Mouse (Mus musculus): ENCODE data around the gene Bsn.
A peak's percentile ranks its signal among the peaks of the same experiment; 100 is the strongest.

Gene Bsn

DNA sequence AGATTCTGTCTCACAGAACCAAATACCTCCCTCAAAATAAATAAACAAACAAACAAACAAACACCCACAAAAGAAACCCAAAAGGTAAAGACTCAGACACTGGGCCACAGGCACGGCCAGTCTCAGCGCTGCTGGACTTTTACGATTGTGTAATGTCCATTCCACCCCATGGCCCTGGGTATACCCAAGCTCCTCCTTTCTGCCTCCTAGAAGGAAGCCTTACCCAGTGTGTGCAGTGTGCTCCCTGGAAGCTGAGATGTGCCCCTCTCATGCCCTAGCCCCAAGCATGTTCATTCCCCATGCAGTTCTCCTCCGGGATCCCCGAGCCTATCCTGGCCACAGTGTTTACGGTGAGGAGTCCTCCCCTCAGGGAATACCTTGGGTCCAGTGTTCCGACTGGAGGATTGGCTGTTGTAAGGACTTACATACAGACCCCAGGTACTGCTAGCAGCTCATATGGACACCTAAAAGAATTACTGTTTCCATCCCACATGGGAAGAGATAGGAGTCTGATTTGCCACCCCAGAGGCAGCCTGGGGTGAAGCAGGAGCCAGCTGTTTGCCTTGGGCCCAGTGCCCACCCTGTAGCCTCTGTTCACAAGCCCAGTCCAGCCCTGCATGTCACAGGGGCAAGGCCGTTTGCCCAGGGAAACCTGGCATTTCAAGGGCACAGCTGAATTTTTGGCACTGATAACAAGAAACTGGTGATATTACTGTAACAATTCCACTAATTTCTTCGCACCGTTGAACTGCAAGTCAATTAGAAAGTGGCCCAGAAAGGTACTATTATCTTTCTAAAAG lies 68.8 kb downstream of the Bsn start:
- no peak for DNase-seq

DNA sequence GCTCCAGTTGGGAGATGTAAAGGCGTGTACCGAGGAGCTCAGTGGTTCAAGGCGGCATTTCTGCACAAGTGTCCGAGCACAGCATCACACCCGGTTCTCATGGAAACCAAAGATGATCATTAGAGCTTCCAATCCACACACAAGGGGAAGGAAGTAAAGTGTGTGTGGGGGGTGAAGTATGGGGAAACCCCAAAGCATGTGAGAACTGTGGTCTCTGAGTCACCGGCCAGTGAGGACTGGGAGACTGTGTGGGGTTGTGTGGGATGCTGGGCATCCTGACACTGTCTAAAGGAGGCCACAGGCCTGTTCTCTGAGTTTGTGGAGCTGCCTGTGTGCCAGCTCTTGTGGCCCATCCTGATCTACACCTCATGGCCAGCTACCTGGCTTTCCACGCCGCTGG lies 69.5 kb downstream of the Bsn start:
- no peak for DNase-seq

DNA sequence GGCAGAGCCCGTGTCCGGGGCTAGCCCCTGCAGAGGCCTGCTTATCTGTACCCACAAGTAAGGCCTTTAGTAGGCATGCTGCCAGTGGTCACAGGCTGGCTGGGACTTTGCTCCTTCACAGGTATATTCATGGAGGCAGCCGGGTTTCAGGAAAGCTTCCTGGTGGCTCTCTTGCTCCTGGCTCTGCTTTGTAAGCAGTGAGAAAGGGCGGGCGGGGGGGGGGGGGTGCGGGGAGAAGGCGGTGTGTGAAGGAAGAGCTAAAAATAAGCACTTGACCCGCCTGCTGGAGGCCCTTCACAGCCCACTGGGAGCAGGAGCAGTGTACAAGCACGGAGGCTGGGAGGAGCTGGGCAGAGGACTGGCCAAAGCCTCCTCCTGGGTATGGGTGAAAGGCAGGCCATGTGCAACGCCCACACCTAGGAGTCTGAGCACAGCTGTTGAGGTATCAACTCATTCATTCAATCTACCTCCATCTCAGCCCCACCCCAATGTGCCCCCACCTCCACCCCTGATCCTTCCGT lies 70.2 kb downstream of the Bsn start:
- DNase-seq = peak; percentile 80 to 94

DNA sequence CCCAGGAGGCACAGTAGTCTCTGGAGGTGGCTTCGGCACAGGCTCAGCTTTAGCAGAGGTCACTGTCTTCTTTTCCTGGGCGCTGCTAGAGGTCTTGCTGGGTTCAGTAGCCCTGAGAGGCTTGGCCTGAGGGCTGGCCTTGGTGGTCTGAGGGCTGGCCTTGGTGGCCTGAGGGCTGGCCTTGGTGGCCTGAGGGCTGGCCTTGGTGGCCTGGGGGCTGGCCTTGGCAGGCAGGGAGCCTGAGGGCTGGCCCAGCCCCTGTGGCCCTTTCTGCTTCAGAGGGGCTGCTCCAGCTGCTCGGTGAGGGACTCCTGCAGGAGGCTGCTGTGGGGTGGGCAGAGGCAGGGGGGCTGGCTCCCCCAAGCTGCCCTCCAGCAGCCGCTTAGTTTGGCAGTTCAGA lies 73.0 kb downstream of the Bsn start:
- DNase-seq = no peak

DNA sequence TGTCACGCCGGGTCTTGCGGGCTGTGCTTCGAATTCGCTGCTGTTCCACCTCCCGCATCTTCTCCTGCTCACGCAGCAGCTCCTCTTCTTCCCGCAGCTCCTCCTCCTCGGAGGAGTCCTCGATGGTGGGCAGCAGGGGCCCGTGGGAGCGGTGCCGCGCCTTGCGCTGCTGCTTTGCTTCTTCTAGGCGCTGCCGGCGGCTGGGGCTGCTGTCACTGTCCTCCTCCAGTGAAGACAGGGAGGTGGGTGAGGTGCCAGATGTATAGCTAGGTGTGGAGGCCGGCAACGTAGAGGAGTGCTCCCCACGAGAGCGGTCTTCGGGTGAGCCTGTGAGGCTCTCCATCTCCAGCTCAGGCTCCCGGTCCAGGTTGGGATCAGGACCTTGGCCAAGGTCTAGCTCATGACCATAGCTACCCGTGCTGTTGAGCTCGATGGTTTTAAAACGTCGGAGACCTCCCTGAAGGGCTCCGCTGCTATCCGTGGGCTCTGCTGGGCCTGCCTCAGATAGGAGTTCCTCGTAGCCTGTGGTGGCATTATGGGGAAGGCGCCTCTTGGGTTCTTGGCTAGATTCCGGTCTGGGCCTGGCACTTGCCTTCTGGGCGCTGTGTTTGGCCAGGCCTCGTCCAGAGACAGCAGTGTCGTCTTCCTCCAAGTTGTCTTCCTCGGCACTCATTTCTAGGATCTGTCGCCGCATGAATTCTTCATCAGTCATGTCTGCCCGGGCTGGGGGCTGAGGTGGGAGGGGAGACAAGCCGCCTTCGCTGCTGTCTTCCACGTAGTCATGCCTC lies 74.7 kb downstream of the Bsn start:
- no peak for DNase-seq

DNA sequence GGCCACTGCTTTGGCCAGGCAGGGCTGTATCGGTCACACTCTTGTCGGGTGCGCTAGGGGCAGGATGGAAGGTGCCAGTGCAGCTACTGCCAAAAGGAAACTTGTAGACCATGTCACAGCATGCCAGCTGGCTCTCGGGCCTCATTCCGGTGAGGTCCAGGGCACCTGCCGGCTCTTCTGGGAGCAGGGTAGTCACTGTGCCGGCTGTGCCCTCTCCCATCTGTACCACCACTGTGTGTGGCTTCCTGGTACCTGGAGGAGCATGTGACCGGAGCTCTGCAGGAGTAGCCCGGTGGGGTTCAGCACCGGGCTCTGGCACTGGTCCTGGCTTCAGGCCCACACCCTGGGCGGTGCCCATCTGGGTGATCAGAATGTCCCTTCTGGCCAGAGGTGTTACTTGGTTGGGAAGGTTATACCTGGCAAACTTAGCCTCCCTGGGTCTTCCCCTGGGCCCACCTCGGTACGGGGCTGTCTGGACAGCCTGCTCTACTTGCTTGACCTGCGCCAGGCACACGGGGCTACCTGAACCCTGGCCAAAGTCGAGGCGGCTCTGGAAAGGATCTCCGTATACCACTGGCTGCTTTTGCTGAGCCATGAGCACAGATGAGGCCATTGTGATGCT lies 77.4 kb downstream of the Bsn start:
- no peak for DNase-seq

DNA sequence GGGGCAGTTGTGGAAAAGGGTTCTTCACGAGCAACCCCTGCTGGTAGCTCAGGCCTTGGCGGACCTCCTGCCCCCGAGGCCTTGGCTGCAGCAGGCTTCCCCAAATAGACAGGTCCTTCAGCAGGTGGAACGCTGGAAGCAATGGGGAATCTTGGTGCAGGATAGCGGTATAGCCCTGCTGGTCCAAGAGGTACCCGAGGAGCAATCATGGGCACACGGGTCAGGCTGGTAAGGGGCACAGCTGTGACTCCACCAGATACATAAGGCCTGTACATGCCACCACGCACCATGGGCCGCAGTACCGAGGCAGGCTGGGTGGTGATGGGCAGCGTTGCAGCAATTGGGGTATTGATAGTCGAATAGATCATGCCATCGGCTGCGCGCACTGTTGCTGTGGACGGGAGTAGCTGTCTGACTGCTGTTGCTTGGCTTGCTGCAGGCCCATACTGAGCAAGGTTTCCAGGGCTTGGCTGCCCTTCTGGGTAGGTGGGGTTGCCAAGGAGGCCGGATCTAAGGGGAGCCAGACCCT lies 78.5 kb downstream of the Bsn start:
- DNase-seq = no peak

DNA sequence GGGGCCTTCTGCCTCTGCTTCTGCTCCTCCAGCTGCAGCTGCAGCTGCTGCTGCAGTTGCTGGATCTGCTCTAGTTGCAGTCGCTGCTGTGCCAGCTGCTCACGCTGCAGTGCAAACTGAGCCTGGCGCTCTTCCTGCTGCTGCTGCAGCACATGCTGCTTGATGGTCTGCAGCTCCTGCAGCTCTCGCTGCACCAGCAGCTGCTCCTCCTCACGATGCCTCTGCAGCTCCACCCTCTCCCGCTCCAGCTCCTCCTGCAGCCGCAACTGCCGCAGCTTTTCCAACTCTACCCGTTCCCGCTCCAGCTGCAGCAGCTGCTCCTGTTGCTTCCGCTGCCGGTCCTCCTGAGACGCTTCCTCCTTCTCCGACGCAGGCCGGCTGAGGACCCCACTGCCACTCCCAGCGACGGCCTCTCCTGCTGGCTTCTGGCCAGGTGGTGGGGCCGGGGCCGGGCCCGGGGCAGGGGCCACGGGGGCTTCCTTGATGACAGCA lies 79.0 kb downstream of the Bsn start:
- no peak for DNase-seq

DNA sequence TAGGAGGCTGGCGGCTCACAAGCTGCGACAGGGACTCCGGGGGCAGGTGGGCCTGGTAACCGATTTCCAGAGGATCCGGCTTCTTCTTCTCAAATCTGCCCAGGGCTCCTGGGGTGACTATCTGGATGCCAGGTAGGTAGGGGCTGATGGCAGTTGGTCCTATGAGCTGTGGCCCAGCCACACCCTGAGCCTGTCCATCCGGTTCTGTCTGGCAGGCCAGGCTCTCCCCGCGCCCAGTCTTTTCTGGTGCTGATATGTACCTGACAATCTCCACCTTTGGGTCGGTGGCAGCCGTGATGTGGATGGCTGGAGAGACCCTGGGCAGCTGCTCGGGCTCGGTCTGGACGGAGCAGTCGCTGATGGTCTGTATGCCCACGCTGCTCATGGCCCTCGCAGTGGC lies 80.0 kb downstream of the Bsn start:
- no peak for DNase-seq

DNA sequence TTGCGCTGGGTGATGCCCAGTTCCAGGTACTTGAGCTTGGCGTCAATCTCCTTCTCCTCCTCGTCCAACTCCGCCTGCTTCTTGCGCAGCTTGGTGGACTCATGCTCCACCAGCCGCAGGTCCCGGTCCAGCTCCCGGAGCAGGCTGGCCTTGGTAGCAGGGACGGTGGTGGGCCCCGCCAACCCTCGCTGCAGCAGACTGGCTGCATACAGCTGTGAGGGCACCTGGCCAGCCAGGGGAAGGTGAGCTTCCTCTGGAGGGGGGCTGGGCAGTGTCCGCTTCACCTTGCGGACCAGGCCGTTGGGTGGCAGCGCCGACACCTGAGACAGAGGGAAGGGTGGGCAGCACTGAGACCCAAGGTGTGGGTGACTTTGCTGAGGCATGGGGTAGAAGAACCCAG lies 82.3 kb downstream of the Bsn start:
- no peak for DNase-seq

DNA sequence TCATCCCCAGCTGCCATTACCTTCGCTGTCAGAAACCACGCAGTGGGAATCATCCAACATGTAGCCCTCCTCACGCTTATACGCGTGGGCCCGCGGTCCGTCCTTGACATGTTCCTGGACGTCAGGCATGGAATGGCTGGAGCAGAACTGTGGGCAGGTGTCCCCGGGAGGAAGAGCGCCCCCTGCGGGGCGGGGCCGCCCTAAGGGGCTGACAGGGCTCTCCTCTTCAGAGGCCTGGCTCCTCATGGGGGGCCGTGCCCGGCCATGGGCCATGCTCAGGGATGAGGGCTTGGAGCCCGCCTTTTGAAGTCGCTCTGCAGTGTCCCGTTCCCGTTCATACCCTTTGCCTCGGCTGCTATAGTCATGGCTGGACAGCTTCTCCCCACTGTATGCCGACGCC lies 84.1 kb downstream of the Bsn start:
- DNase-seq = no peak

DNA sequence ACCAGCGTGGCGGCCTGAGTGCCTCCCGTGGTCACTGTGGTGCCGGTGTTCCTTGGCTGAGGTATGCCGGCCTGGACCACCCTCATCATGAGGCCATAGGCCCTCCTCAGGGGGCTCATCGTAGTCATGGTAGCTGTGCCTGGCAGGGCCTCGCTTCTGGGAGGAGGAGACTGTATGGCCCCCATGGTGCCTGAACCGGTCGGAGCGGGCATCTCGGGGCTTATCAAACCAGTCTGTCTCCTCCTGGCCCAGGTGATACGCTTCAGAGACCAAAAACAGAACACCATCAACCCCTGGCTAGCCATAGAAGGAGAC lies 84.7 kb downstream of the Bsn start:
- DNase-seq = no peak

DNA sequence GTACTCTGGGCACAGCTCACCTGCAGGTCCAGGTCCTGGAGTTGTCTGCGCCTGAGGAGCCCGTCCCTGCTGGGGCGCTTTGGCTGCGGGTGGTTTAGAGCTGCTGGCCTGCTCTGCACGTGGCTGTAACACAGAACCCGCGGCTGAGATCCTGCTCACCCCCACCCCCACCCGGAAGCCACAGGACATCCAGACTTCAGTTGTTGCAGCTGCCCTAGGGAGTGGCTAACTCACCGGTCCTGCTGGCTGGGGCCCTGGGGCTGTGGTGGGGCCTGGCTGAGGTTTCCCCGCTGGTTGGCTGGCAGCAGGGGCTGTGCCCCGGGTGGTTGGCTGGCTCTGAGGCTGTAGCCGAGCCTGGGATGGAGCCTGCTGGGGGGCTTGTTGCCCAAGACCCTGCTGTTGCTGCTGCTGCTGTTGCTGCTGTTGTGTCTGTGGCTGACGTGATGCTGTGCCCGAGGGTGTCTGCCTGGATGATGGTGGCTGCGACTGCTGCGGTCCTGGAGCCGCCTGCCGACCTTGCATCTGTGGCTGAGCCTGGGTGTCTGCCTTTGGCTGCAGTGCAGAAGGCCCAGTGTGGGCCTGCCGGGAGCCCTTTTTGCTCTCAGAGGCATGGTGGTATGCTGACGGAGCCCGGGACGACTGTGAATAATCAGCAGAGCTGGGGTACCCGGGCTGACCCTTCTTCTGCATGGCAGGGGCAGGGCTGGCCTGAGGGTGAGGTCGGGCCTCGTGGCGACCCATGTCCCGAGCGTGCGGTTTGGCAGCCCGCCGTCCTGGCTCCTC lies 85.2 kb downstream of the Bsn start:
- DNase-seq = no peak

DNA sequence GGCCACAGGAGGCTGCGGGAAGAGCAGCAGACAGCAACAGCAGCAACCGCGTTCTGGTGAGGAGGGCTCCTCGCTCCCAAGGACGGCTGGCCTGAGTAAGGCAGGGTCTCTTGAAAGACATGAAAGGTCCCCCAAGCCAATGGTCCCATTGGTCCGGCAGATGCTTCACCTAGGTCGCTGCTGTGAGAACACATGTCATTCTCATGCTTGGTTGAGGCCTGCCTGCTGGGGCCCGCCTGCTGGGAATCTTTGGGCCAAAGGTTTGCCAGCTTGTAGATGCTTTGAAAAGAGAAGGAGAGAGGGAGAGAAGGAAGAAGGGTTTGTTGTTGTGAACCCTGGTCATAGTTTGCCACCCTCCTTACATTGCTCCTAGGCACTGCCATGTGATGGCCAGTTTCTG lies 90.6 kb downstream of the Bsn start:
- no peak for DNase-seq

DNA sequence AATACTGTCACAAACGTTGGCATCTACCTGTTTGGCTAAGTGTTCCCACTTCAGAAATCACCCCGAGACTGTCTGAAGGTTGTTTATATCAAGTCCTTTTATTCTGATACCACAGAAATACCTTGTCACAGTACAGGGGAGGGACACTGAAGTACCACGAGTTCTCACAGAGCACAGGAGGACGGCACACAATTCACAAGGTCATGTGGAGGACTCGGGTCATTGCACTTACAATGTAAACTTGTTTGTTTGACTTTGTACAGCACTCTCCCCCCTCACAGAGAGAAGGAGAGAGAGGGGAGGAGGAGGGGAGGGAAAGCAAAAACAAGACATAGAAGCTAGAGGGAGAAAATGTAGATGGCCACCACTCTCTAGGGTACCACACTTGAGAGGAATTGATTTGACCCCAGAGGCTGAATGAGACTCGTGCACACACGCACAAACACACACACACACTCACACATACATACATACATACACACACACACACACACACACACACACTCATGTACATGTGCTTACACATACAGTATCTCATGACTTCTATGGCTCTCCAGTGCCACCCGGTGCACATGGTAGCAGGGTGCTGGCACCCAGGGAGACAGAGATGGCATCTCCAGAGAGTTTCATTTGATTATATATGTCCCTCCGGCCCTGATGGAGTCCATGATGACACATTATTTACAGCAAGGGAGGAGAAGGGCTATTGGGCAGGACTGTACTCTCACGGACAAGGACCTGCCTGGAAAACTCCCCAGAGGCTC lies 94.1 kb downstream of the Bsn start:
- peak in 1 of 2 experiments; percentile 51 for DNase-seq

DNA sequence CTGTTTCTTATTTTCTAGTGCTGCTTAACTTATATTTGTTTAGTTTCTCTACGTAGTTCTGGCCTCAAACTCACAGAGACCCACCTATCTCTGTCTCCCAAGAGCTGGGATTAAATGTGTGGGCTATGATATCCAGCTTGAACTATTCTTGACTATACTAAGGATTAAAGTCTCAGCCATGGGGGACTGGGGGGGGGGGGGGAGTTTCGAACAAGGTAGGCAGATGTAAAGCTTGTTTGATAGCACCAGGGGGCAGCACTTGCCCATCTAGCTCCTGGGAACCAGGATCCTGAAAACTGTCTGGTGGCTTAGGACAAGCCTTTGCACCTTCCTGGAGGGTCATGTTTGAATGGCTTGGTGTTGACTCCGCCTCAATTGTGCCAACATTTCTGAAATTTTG lies 94.7 kb downstream of the Bsn start:
- peak; percentile 80 to 82 for DNase-seq

DNA sequence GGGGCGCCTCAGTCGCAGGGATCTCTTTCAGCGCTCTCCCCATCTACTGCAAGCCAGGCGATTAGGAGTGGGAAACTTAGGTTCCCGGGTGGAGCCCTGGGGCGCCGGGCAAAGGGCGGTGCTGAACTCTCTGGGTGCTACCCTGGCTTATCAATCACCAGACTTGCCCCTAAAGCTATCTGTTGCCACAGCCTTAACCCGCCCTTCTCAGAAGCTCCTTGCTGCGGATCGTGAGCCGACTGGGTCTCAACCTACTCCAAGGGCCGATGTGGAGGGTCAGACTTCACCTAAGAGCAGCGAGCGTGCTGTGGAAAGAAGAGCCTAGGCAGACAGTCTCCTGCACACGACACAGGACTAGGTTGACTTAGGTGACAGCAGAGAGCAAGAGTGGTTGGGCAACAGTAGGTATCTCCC lies 95.2 kb downstream of the Bsn start:
- DNase-seq = peak; percentile 32 to 65

DNA sequence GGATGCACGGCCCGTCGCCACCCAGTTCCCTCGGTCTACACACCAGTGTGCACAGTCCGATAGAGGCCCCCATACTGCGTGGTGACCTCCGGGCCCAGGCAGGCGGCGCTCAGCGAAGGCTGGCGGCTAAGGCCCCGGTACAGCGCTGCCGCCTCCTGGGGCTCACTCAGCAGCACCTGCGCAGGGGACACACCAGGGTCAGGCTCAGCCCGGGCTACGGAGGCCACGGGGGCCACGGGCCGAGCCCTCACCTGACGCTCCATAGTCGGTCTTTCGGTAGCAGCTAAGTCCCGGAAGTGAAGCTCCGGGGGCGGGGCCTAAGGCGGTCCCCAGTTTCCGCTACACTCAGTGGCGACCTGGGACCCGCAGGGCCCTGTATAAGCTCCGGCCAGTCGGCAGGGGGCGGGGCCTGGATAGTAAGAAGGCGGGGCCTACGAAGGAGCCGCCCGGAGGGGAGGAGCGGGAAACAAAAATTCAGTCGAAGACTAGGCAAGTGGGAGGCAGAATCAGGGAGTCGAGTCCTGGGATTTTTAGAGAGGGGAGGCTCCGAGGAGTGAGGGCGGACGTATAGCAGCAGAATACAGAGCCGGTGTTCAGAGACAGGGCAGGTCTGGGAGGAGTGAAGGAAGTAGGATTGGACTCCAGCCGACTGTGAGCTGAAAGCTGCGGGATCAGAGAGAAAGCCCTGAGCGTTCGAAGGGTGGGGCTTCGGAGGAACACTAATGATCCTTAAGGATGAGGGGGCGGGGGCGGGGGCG lies 95.8 kb downstream of the Bsn start, which contains the start of gene Apeh:
Apeh (minus strand) TSS at position 423 of the 758 bp plus-strand sequence.
- DNase-seq = peak; percentile 98

DNA sequence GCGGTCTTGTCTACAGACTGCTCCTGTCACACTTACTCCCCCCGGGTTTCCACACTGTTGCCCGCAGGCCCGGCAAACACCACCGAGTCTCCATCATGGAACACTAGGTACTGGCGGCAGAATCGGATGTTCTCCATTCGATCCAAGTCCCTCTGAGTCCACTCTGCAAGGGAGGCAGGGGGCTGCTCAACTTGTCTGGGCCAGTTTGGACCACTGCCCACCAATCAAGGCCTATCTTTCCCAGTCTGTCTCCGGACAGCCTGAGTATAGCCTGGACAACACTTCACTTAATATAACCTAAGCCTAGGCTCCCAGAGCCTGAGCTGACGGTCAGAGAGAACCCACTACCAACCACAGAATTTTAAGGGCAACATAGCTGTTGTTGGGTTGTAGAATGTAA lies 96.6 kb downstream of the Bsn start:
- peak in 1 of 2 experiments; percentile 62 for DNase-seq

DNA sequence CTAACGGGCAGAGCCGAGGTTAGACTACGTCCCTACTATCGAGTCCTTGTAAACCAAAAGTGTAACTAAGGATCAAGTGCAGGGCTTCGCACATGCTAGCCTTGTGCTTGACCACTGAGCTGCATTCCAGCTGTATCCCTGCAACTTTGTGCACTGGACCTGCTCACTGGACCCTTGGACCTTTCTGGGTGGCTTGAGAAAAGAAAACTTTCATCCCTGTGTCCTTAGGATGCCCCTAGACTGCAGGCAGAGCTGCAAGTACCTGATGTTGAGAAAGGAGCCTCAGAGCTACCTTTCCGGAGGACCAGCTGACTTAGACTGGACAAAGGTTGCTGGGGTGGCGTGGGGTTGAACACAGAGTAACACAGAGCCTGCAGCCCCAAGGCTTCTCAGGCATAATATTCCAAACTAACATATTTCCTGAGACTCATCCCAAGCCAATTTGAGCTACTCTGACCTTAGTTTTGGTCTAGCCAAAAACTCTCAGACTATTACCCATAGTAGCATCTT lies 99.5 kb downstream of the Bsn start:
- peak; percentile 66 to 88 for DNase-seq

DNA sequence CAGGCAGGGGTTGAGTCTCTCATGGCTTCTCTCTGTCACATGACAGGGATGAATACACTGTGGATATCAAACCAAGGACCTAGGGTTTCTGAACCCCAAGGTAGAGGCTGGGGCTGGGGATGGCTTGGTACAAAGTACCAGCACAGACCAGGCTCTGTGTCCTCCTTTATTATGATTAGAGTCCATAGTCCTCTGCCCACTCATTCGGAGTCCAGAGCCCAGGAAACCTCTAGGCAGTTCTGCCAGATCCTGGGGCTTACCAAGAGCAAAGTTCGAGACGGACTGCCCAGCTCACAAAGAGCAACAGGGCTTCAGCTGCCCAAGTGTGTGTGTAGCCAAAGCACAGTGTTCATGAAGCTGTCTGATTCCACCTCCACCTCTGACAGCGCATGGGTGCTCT lies 104.9 kb downstream of the Bsn start:
- peak; percentile 52 to 81 for DNase-seq

Data from kidney, postnatal 25 days (tissue).